Mouse (Mus musculus) adrenal gland, adult 2 months (tissue): Measurements from ENCODE around the gene Tenm4. TPM values are rescaled to one million over a fixed set of nuclear protein-coding genes. Genes with fewer than 3 reads are reported as not detected.
A peak's percentile ranks its signal among the peaks of the same experiment; 100 is the strongest.

Source experiments
- DNase-seq: peaks from one replicate; pipeline ENCODE4 v3.0.0; 2021
- polyA plus RNA-seq: library from polyadenylated mRNA; depleted of rRNA; stranded (reverse); fragments of >200 nt; gene quantifications from 2 replicates; pipeline ENCODE4 v1.2.3, GENCODE M21; 2012
- total RNA-seq, 2 experiments: library from RNA; stranded (reverse); gene quantifications; 2 replicates each; pipeline ENCODE4 v1.2.3; 2021

Tenm4 gene
- total and polyA plus RNA-seq, 3 experiments = 7.2 to 16.9 (median 15.5) TPM

GRCm38 (mm10) chr7:96340826-96341225, 169.8 kb downstream of the Tenm4 start:
- no peak for DNase-seq

- DNase-seq = no peak
These were observed 170.4 kb downstream of the Tenm4 start for GRCm38 (mm10) chr7:96341479-96341878.

GRCm38 (mm10) chr7:96342996-96343395, 171.9 kb downstream of the Tenm4 start:
- DNase-seq = no peak

GRCm38 (mm10) chr7:96343667-96344066, 172.6 kb downstream of the Tenm4 start:
- DNase-seq = no peak

GRCm38 (mm10) chr7:96352671-96353070, 181.6 kb downstream of the Tenm4 start:
- peak; percentile 13 for DNase-seq

- DNase-seq = no peak
These were observed 185.3 kb downstream of the Tenm4 start for GRCm38 (mm10) chr7:96356285-96356811.

- DNase-seq = no peak
These were observed 186.5 kb downstream of the Tenm4 start for GRCm38 (mm10) chr7:96357550-96357949.

GRCm38 (mm10) chr7:96363311-96363710, 192.3 kb downstream of the Tenm4 start:
- DNase-seq = no peak

- no peak for DNase-seq
These were observed 198.9 kb downstream of the Tenm4 start for GRCm38 (mm10) chr7:96369947-96370346.

- DNase-seq = no peak
These were observed 203.1 kb downstream of the Tenm4 start for GRCm38 (mm10) chr7:96374004-96374663.

- DNase-seq = no peak
These were observed 204.5 kb downstream of the Tenm4 start for GRCm38 (mm10) chr7:96375507-96375906.

- DNase-seq = no peak
These were observed 212.9 kb downstream of the Tenm4 start for GRCm38 (mm10) chr7:96383686-96384528.

- DNase-seq = no peak
These were observed 213.9 kb downstream of the Tenm4 start for GRCm38 (mm10) chr7:96384726-96385500.

GRCm38 (mm10) chr7:96385850-96386249, 214.8 kb downstream of the Tenm4 start:
- DNase-seq = no peak

- no peak for DNase-seq
These were observed 219.1 kb downstream of the Tenm4 start for GRCm38 (mm10) chr7:96390034-96390670.

GRCm38 (mm10) chr7:96390894-96391293, 219.8 kb downstream of the Tenm4 start:
- peak; percentile 5 for DNase-seq

- no peak for DNase-seq
These were observed 220.9 kb downstream of the Tenm4 start for GRCm38 (mm10) chr7:96391797-96392472.

- no peak for DNase-seq
These were observed 221.6 kb downstream of the Tenm4 start for GRCm38 (mm10) chr7:96392600-96392999.

GRCm38 (mm10) chr7:96397940-96398339, 226.9 kb downstream of the Tenm4 start:
- DNase-seq = no peak

GRCm38 (mm10) chr7:96400411-96400810, 229.4 kb downstream of the Tenm4 start:
- no peak for DNase-seq

- no peak for DNase-seq
These were observed 235.7 kb downstream of the Tenm4 start for GRCm38 (mm10) chr7:96406630-96407214.
